Mouse (Mus musculus): ENCODE measurements around the gene Nfix. TPM values are rescaled to one million over a fixed set of nuclear protein-coding genes. Genes with fewer than 3 reads are reported as not detected.

Gene Nfix
- total and polyA plus RNA-seq, 2 experiments from 2014 or later, result 53.7 to 62.5 TPM

DNA sequence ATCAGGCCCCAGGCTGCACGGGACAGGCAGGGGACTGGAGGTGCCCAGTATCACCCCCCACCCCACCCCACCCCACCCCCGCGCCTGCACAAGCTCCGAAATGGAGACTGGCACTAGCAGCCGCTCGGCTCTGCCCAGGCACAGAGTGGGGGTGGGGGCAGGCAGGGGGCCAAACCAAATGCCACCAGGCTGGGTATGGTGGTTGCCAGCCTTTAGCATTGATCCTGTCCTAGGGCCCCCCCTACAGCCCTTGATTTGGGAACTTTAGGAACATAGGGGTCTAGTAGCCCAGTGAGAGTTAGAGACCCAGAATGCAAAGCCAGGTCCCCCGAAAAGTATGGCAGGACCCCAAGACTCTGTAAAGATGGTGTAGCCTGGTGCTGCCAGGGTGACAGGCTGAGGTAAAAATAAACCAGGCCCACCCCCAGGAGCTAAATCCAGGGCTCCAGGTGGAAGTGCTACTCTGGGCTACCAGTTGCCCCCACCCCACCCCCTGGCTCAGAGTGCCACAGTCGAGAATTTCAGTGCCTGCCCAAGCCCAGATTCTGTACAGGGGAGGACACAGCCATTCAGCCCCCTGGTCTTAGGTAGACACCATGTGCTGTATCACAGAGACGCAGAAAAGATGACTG lies 10.2 kb downstream of the Nfix start:
- Histone ChIP-seq H3K9ac (replicated peaks; ENCODE audit: low read length, poor library complexity, severe bottlenecking) (no peak overlapping the region), H3K27ac (ENCODE audit: low read depth, low read length) (peak overlapping the region; percentile 47; the same call in 1 of the 2 replicates), H3K4me2 (ENCODE audit: low read depth, low read length, poor library complexity, severe bottlenecking) (no peak overlapping the region), H3K36me3 (ENCODE audit: insufficient read depth, low read length) (no peaks in the 10 kb centered on the region), H3K4me1 (ENCODE audit: insufficient read depth, low read length) (0 out of 2 replicates have a peak, but pooled peaks cover 10% of the 10 kb centered on the region), H3K27me3 (ENCODE audit: insufficient read depth, low read length) (peaks cover 62% of the 10 kb centered on the region), H3K4me3 (ENCODE audit: low read depth, low read length) (no peak overlapping the region), H3K9me3 (ENCODE audit: low read length) (no peaks in the 10 kb centered on the region)
- DNase-seq (ENCODE audit: low spot score) (no peak), ATAC-seq (ENCODE audit: low FRiP score) (no peak)
- no peak for TF ChIP-seq CTCF (IDR thresholded peaks at IDR 0.05)
- WGBS, result 70% methylated on average over 9 of the region's 9 CpGs

DNA sequence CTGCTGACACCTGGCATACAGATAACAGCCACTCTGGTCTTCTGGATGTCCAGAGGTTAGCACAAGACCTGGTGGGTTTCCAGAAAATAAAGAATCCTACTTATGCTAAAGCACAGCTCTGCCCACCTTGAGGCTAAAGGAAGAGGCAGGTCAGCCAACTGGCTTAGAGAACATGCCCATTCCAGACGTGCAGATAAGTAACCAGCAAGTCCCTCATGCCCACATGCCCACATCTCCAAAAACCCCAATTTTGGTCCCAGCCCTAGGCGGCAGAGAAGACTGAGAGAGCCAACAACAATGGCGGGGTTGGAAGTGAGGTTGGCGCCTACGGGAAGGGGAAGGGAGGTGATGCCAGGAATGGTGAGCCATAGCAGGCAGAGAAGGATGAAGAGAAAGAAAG lies 10.8 kb downstream of the Nfix start:
- Histone ChIP-seq H3K4me3 (ENCODE audit: low read depth, low read length) (no peak overlapping the region), H3K27me3 (ENCODE audit: insufficient read depth, low read length) (peaks cover 65% of the 10 kb centered on the region), H3K36me3 (ENCODE audit: insufficient read depth, low read length) (no peaks in the 10 kb centered on the region), H3K27ac (ENCODE audit: low read depth, low read length) (peak overlapping the region; percentile 47; the same call in 1 of the 2 replicates), H3K4me1 (ENCODE audit: insufficient read depth, low read length) (0 out of 2 replicates have a peak, but pooled peaks cover 10% of the 10 kb centered on the region), H3K4me2 (ENCODE audit: low read depth, low read length, poor library complexity, severe bottlenecking) (no peak overlapping the region), H3K9me3 (ENCODE audit: low read length) (no peaks in the 10 kb centered on the region), H3K9ac (replicated peaks; ENCODE audit: low read length, poor library complexity, severe bottlenecking) (no peak overlapping the region)
- 41% methylated on average over 5 of the region's 5 CpGs for WGBS
- DNase-seq (ENCODE audit: low spot score), result no peak
- TF ChIP-seq CTCF (IDR thresholded peaks at IDR 0.05), result no peak
- ATAC-seq (ENCODE audit: low FRiP score), result no peak

DNA sequence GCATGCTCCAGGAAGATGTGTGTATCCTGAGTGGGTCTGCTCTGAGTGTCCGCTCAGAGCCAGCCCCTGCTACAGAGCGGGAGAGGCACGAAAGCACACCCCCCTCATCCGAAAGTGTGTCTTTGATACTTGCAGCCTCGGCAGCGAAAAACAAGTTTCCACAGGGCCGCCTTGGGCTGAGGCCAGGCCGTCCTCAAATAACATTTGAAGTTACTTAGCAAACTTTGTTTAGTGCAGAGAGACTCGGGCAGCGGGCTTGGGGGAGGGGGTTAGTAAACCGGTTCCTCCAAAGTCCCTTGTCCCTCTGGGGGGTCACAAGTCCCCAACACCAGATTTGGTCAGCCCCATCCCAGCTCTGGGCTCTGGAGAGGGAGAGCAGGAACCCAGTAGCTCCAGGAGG lies 11.2 kb downstream of the Nfix start:
- ATAC-seq (ENCODE audit: low FRiP score) (no peak), DNase-seq (ENCODE audit: low spot score) (peak; percentile 52)
- H3K4me2 ChIP-seq (ENCODE audit: low read depth, low read length, poor library complexity, severe bottlenecking), result no peak overlapping the region
- H3K9ac ChIP-seq (replicated peaks; ENCODE audit: low read length, poor library complexity, severe bottlenecking), result no peak overlapping the region
- no peaks in the 10 kb centered on the region for H3K36me3 ChIP-seq (ENCODE audit: insufficient read depth, low read length)
- peaks cover 67% of the 10 kb centered on the region for H3K27me3 ChIP-seq (ENCODE audit: insufficient read depth, low read length)
- no peak for TF ChIP-seq CTCF (IDR thresholded peaks at IDR 0.05)
- no peak overlapping the region for H3K4me3 ChIP-seq (ENCODE audit: low read depth, low read length)
- 21% methylated on average over 11 of the region's 11 CpGs for WGBS
- peak overlapping the region; percentile 47 for H3K27ac ChIP-seq (ENCODE audit: low read depth, low read length)
- H3K4me1 ChIP-seq (ENCODE audit: insufficient read depth, low read length), result 0 out of 2 replicates have a peak, but pooled peaks cover 10% of the 10 kb centered on the region
- no peaks in the 10 kb centered on the region for H3K9me3 ChIP-seq (ENCODE audit: low read length)

DNA sequence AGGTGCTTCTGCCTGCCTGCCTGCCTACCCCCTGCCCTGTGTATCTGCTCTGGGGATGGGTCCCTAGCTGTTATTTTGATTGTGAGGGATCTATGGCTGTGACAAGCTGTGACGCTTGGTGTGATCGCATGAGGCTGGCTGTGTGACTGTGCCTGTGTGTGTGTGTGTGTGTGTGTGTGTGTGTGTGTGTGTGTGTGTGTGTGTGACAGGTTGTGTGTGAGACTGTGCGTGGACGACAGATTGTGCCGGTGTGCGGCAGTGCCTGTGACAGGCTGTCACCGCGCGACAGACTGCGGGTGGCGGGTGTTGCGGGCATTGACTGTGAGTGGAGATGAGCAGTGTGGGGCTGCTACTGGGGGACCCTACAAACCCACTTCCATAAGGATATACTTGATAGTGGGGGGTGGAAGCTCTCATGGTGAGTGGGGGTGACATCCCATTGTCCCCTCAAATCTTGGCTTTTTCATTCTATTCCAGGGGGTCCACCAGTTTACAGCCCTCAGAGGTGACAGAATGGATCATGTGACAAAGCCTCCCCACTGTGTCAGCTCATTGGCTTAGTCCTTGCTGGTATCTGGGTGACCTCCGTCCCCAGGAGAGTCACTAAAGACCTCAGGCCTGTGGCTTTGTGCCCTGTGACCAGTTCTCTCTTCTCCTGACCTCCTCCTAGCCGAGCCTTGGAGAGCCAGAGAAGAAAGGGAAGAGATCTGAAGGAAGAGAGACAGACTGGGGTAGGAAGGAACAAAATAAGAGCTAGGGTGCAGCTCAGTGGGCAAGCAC lies 12.4 kb downstream of the Nfix start:
- H3K9me3 ChIP-seq (ENCODE audit: low read length), result no peaks in the 10 kb centered on the region
- H3K4me3 ChIP-seq (ENCODE audit: low read depth, low read length), result no peak overlapping the region
- no peak overlapping the region for H3K4me2 ChIP-seq (ENCODE audit: low read depth, low read length, poor library complexity, severe bottlenecking)
- no peak for ATAC-seq (ENCODE audit: low FRiP score)
- H3K4me1 ChIP-seq (ENCODE audit: insufficient read depth, low read length), result 0 out of 2 replicates have a peak, but pooled peaks cover 10% of the 10 kb centered on the region
- DNase-seq (ENCODE audit: low spot score), result no peak
- 0 out of 2 replicates have a peak overlapping the region, but pooled peaks have one; percentile 38 for H3K27ac ChIP-seq (ENCODE audit: low read depth, low read length)
- 23% methylated on average over 14 of the region's 14 CpGs for WGBS
- H3K27me3 ChIP-seq (ENCODE audit: insufficient read depth, low read length), result peaks cover 63% of the 10 kb centered on the region
- no peak for TF ChIP-seq CTCF (IDR thresholded peaks at IDR 0.05)
- no peak overlapping the region for H3K9ac ChIP-seq (replicated peaks; ENCODE audit: low read length, poor library complexity, severe bottlenecking)
- H3K36me3 ChIP-seq (ENCODE audit: insufficient read depth, low read length), result no peaks in the 10 kb centered on the region

DNA sequence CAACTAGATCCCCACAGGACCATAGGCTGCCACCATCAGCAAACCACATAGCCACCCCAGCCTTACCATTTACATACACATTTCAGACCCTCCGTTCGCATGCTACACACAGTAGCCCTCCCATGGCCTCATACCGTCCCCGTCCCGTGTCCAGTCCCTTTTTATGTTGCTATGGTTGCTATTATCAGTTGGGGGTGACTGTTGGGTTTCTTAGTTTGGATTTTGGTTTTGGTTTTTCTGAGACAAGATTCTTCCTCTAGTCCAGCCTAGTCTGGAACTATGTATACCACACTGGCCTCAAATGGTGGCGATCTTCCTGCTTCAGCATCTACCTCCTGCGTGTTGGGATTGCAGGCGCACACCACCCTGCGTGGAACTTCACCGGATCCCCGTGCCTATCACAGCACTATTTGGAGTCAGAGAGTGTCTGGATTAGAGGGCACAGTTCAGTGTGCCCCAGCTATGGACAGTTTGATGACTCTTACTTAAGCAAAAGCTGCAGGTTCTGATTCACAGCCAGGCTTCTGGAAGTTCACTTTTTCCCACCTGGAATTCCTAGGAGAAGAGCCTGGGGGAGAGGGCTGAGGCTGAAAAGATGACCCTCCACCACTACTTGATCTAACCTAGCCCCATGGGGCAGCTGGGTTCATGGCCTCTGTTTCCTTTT lies 13.2 kb downstream of the Nfix start:
- DNase-seq (ENCODE audit: low spot score), result no peak

More for the DNA sequence above, 13.2 kb downstream of the Nfix start:
- 20% methylated on average over 11 of the region's 11 CpGs for WGBS
- H3K4me1 ChIP-seq (ENCODE audit: insufficient read depth, low read length), result 0 out of 2 replicates have a peak, but pooled peaks cover 10% of the 10 kb centered on the region
- no peak overlapping the region for H3K4me2 ChIP-seq (ENCODE audit: low read depth, low read length, poor library complexity, severe bottlenecking)
- H3K36me3 ChIP-seq (ENCODE audit: insufficient read depth, low read length), result no peaks in the 10 kb centered on the region
- no peak for TF ChIP-seq CTCF (IDR thresholded peaks at IDR 0.05)
- peak overlapping the region; percentile 57; the same call in 1 of the 2 replicates for H3K27ac ChIP-seq (ENCODE audit: low read depth, low read length)
- no peak overlapping the region for H3K4me3 ChIP-seq (ENCODE audit: low read depth, low read length)
- no peak overlapping the region for H3K9ac ChIP-seq (replicated peaks; ENCODE audit: low read length, poor library complexity, severe bottlenecking)
- no peaks in the 10 kb centered on the region for H3K9me3 ChIP-seq (ENCODE audit: low read length)
- H3K27me3 ChIP-seq (ENCODE audit: insufficient read depth, low read length), result peaks cover 71% of the 10 kb centered on the region
- no peak for ATAC-seq (ENCODE audit: low FRiP score)
